Mouse (Mus musculus) thymus, adult 2 months (tissue): Measurements from ENCODE around the gene Smyd1.

Source experiments
- CTCF ChIP-seq: fragments of 200-500 bp; IDR thresholded peaks from 2 replicates; pipeline ENCODE4 v1.5.1; 2012; ENCODE audit warnings: mild to moderate bottlenecking, control low read depth, low read length, moderate library complexity, borderline replicate concordance; ENCODE audit not compliant: control insufficient read depth, poor library complexity, insufficient read depth; ENCODE audit errors: extremely low read depth
- POLR2A ChIP-seq: fragments of 200-500 bp; IDR thresholded peaks from 2 replicates; pipeline ENCODE4 v1.6.1; 2012; ENCODE audit warnings: mild to moderate bottlenecking, low read length, control low read depth, moderate library complexity; ENCODE audit not compliant: control insufficient read depth, poor library complexity, insufficient read depth; ENCODE audit errors: extremely low read depth

- TF ChIP-seq CTCF (no peak), POLR2A (no peak)
Measured at GRCm38 (mm10) chr6:71273715-71274114, 48.3 kb downstream of the Smyd1 start.
